Mouse (Mus musculus) macrophage (primary cell): Measurements from ENCODE around the gene Fancc. TPM values are rescaled to one million over a fixed set of nuclear protein-coding genes. Genes with fewer than 3 reads are reported as not detected.

Source experiments
- H3K27ac ChIP-seq: fragments of 350-480 bp; formaldehyde crosslinking; 2 replicates; pipeline ENCODE4 v1.9.0; 2021
- H3K36me3 ChIP-seq: fragments of 350-480 bp; formaldehyde crosslinking; 2 replicates; pipeline ENCODE4 v1.9.0; 2021; ENCODE audit errors: inconsistent target
- H3K4me3 ChIP-seq: fragments of 350-480 bp; formaldehyde crosslinking; 2 replicates; pipeline ENCODE4 v1.9.0; 2021; ENCODE audit errors: inconsistent target
- H3K79me2 ChIP-seq: fragments of 350-480 bp; formaldehyde crosslinking; 2 replicates; pipeline ENCODE4 v1.9.0; 2021; ENCODE audit errors: inconsistent target
- WGBS: methylation state at CpG from one replicate; pipeline ENCODE4 v1.1.7; 2026; ENCODE audit warnings: inconsistent platforms; ENCODE audit not compliant: missing documents; 5-methylcytosine and 5-hydroxymethylcytosine counted together
- polyA plus RNA-seq: library from polyadenylated mRNA; stranded (reverse); fragments of 250-400 nt; gene quantifications from 3 replicates; pipeline ENCODE4 v1.2.4, GENCODE M21; 2018; ENCODE audit warnings: inconsistent platforms

Gene Fancc
- polyA plus RNA-seq, 1 experiment from 2014 or later, result 1.9 TPM

DNA sequence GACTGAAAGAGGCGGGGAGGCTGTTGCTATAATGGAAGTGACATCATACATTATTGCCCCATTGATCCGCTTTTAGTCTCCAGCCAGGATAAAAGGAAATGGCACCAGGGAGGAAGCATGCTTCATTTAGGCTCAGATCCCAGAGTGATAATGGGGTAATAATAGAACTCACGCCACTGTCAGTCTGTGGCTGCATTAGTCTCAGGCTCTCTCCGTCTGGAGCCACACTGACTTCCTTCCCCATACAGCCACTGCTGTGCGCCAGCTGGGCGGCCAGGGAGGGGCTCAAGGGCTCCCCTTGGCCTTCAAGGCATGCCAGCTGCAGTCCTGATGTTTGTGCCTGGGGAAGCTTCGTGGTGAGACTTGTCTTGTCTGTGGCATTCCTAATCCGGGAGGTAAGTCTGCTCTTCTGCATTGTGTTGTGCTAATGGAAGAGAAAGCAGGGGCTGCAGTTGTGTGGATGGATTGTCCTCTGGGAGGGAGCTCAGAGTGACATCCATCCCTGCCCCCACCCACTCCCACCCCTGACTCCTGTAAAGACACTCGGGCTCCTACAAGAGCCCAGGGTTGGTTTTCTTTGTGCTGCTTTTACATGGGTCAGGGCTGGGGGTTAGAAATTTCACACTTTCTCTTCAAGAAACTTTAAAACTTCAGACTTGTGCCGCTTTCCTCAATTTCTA is 218.1 kb downstream of the Fancc start:
- 13% methylated on average over 9 of the region's 10 CpGs for WGBS
- H3K27ac ChIP-seq, result peak overlapping the region; percentile 75
- peaks cover 100% of the 10 kb centered on the region for H3K79me2 ChIP-seq
- H3K36me3 ChIP-seq, result peaks cover 34% of the 10 kb centered on the region
- no peak overlapping the region for H3K4me3 ChIP-seq

DNA sequence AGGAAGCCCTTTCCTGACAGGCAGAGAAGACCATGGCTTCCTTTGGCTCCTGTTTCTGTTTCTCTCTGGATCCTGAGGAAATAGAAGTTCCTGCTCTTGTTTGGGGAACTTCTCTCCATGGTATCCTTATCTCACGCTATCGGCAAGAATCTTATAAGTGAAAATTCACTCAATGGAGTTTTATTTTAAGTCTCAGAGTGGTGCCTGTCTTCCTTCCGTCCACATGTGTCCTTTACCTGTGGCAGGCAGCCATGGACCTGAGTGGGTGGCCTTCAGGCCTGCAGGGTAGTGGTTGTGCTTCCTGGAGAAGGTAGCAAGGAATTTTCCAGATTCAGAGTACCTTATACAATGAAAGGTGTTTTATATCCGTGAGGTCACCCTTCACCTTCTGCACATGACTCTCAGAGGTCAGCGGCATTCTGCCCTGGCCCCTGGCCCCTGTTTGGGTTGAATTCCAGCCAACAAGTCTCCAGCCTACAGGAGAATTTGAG is 218.9 kb downstream of the Fancc start:
- H3K27ac ChIP-seq, result peak overlapping the region; percentile 75
- WGBS, result 44% methylated on average over 5 of the region's 5 CpGs
- H3K36me3 ChIP-seq, result peaks cover 28% of the 10 kb centered on the region
- H3K4me3 ChIP-seq, result no peak overlapping the region
- peaks cover 100% of the 10 kb centered on the region for H3K79me2 ChIP-seq

DNA sequence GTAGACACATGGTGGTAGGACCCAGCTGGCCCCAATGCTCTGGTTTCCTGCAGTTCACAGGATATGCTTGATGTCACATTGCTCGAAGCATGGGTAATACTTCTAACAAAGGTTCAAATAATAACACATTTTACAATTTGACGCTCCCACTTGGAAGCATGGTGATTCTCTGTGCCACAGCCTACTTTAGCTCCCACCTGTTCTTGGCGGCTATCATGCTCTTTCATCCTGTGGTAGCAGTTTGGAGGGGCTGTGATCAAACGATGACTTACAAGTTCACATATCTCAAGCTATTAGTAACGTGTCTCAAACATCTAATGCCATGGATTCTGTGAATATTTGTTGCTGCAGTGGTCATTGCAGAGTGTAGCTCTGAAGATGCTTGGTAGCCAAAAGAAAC is 219.8 kb downstream of the Fancc start:
- WGBS, result 79% methylated on average over 5 of the region's 5 CpGs
- Histone ChIP-seq H3K27ac (peak overlapping the region; percentile 75; the same call in 1 of the 2 replicates), H3K4me3 (no peak overlapping the region)

DNA sequence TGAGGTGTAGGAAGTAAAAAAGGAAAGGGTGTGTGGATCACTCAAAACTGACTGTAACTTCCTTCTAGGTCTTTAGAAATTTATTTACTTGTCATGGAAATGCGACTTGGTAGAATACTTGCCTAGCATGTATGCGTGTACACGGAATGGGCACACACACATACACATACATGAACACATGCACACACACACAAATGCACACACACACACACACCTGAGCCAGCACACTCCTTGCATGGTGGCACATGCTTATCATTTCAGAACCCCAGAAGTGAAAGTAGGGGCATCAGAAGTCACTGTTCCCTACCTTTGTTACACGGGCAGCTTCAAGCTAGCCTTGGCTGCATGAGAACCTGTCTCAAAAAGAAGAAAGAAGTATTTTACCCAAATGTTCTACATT is 220.7 kb downstream of the Fancc start:
- H3K79me2 ChIP-seq, result peaks cover 100% of the 10 kb centered on the region
- no peak overlapping the region for H3K4me3 ChIP-seq
- H3K27ac ChIP-seq, result no peak overlapping the region
- peaks cover 25% of the 10 kb centered on the region; the same call in 1 of the 2 replicates for H3K36me3 ChIP-seq
- 65% methylated on average over 4 of the region's 4 CpGs for WGBS

More for the DNA sequence above, 219.8 kb downstream of the Fancc start:
- H3K36me3 ChIP-seq, result peaks cover 28% of the 10 kb centered on the region
- peaks cover 100% of the 10 kb centered on the region for H3K79me2 ChIP-seq

DNA sequence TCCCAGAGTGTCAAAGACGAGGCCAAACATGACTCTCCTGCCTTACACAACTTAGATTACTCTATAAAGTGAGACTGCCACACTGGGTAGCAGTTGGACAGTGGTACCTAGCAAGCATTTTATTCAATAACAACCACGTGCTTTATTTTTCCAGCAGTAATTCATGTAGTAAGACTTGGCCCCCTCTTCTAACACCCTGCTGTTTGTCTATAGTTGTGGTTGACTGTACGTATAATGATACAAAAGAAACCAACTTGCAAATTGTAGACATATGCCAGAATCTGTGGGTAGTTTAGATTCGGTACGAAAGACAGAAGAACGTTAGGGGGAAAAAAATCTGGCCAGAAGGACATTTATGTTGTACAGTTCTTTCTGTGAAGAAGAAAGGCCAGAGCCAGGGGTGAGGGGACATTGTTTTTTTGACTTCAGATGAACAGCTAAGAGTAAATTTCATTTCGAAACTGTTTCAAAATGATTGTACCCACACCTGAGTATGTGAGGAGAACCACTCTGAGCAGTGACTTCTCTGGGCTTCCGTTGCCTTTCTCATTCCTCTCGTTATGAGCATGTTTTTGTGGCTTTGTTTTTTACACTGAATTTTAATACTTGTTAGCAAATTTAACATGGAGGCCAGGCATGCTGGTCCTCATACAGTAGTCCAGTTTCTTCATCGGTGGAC is 222.5 kb downstream of the Fancc start:
- no peak overlapping the region for H3K27ac ChIP-seq
- no peak overlapping the region for H3K4me3 ChIP-seq
- WGBS, result 90% methylated on average over 10 of the region's 10 CpGs

DNA sequence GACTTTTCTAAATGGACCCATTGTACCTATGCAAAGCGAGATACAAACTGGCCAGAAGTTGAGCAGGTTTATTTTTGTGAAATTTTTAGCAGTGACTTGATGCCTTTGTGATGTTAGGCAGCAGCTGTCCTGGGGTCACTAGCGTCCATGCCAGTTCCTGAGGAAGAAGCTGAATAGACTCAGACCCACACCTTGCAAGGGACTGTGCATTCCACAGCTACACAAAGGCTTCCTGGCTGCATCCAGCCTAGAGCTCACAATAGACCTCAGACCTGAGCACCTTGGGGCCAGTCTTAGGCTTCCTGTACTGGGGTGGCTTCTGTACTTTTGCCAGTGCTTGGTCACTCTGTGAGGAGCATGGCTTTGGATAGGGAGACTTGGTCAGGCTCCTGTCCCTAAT is 223.2 kb downstream of the Fancc start:
- Histone ChIP-seq H3K27ac (no peak overlapping the region), H3K79me2 (peaks cover 100% of the 10 kb centered on the region), H3K4me3 (no peak overlapping the region), H3K36me3 (peaks cover 41% of the 10 kb centered on the region)
- 93% methylated on average over 2 of the region's 2 CpGs for WGBS

More for the DNA sequence above, 222.5 kb downstream of the Fancc start:
- Histone ChIP-seq H3K79me2 (peaks cover 100% of the 10 kb centered on the region), H3K36me3 (peaks cover 33% of the 10 kb centered on the region)

DNA sequence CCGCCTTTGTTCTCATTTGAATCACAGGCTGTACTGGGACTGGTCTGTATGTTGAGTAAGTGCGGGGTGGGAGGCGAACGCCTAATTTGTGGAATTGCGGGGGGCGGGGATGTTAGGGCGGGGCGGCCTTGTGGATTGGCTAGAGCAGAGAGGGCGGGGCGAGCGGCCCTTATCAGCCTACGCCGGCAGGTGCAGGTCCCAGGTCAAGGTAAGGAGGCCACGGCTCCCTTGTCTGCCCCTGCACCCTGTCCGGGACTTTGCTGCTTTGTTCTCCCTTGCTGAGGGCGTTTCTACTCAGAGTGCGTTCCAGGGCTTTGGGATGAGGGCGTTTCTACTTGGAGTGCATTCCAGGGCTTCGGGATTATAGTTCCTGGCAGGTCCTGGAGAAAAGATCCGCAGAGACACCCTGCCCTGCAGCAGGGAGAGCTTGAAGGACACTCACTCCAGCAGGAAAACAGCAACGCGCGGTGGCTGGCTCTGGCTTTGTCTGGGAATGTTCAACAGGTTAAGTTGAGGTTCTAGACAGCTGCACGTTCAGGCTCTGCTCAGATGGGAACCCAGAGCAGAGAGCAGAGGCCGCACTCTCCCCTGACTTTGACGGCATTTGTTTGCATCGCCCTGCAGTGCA is 224.4 kb downstream of the Fancc start:
- H3K4me3 ChIP-seq, result no peak overlapping the region
- H3K27ac ChIP-seq, result no peak overlapping the region
- 90% methylated on average over 27 of the region's 27 CpGs for WGBS
- H3K36me3 ChIP-seq, result peaks cover 44% of the 10 kb centered on the region
- peaks cover 100% of the 10 kb centered on the region for H3K79me2 ChIP-seq

DNA sequence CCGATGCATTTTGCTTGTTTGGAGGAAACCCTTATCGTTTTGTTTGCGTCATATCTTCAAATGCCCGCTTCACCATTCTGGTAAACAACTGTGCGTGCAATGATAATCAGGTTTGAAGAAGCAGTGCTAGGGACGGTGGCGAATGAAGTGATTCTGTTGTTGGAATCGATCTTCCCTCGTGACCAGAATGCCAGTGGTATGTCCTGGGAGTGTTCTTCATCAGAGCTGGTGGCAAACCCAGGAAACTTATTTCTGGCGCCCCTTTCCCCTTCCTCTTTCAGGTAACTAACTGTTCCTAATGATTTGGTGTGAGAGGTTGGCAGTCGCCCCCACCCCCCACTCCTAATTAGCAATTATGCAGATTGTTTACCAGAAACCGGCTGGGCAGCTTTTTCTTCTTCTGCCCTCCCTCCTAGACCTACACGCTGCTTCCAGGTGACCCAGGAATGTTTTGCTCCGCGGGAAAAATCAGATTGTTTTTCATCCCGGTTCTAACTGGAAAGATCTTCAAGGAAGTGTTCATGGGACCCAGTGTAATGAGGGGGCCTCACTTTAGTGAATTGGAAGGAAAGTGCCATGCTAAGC is 225.0 kb downstream of the Fancc start:
- peaks cover 100% of the 10 kb centered on the region for H3K79me2 ChIP-seq
- 78% methylated on average over 16 of the region's 16 CpGs for WGBS
- no peak overlapping the region for H3K4me3 ChIP-seq
- peaks cover 49% of the 10 kb centered on the region for H3K36me3 ChIP-seq
- H3K27ac ChIP-seq, result no peak overlapping the region

DNA sequence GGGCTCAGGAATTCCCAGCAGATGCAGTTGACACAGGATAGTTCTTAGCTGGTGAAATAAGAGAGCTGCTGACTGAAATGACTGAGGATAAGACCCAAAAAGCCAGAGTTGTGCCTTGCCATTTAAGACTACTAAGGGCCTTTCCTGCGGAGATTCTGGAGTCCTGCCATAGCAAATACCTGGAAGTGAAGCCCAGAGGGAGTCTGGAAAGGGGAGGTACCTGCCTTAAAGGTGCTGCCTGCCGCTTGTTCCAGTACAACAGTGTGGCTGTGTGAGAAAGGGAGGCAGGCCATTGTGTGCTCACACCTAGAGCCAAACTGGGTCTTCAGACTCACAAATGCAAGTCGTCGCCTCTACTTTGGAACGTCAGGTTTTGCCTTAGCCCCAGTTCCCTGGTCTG is 226.9 kb downstream of the Fancc start:
- Histone ChIP-seq H3K79me2 (peaks cover 100% of the 10 kb centered on the region), H3K27ac (no peak overlapping the region), H3K4me3 (no peak overlapping the region), H3K36me3 (peaks cover 59% of the 10 kb centered on the region)
- 98% methylated on average over 5 of the region's 5 CpGs for WGBS

DNA sequence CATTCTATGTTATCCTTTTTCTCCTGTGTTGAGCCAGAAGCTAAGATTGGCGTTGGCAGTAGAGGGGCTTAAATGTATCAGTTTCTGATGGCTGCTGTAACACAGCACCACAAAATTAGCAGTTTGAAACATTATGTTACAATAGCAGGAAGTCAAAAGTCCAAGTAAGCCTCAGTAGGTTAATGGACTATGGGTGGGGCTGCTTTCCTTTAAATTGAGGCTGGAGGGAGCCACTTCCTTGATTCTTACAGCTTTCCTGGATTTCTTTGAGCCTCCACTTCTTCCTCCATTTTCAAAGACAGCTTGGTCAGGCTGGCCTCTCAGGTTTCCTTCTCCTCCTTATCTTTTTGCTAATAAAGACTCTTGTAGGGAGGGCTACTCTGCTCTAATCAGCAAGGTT is 228.3 kb downstream of the Fancc start:
- peaks cover 57% of the 10 kb centered on the region for H3K36me3 ChIP-seq
- peaks cover 100% of the 10 kb centered on the region for H3K79me2 ChIP-seq
- H3K4me3 ChIP-seq, result no peak overlapping the region
- H3K27ac ChIP-seq, result no peak overlapping the region
- 100% methylated on average over 1 of the region's 1 CpGs for WGBS

DNA sequence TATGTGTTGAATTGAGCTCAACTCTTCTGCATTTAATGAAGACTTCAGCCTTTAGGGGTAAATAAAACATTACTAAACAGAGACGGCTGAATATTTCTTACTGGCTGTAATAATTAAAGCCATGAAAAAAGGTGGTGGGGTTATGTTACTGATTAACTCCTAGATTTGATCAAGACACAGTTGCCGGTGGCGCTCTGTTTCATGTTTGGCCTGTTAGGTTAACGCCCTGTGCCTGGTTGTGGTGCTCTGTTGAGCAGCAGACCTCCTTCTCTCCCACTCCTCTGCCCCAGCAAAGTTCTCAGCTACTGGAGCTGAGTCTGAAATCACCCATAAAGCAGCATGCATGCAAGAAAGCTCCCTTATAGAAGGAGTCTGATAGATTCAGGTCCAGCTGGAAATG is 228.7 kb downstream of the Fancc start:
- Histone ChIP-seq H3K79me2 (peaks cover 100% of the 10 kb centered on the region), H3K36me3 (peaks cover 60% of the 10 kb centered on the region), H3K4me3 (no peak overlapping the region), H3K27ac (no peak overlapping the region)
- WGBS, result 97% methylated on average over 4 of the region's 4 CpGs

DNA sequence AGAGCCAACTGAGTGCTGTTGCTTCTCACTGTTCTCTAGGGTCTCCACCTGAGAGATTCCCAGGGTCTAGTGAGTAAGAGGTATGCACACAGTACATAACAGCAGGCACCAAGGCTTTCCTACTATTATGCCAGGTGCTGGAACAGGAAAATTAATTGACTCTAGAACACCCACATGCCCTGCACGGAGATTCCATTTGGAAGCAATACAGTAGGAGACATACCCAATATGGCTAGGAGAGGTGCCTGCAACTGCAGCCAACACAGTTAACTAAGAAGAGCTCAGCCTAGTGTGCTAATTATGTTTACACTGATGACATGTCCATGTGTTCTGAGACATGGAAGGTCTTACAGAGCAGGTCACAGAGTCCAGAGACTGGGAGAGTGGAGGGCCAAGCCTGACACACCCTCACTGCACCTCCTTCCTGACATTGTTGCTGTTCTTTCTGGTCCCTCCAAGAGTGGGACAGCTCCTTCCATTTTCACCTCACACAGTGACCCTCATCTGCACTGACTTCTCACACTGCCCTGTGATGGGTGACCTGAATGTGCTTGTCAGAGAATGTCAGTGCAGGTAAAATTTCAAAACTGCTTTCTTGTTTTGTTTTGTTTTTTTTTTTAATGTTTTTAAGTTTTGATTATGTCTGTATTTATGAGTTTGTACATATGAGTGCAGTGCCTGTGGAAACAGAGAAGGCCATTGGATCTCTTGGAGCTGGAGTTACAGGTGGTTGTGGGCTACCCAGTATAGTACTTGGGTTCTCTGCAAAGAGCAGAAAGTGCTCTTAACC is 234.7 kb downstream of the Fancc start:
- Histone ChIP-seq H3K79me2 (peaks cover 100% of the 10 kb centered on the region), H3K27ac (no peak overlapping the region), H3K4me3 (no peak overlapping the region), H3K36me3 (peaks cover 45% of the 10 kb centered on the region; the same call in 1 of the 2 replicates)
- 100% methylated on average over 1 of the region's 1 CpGs for WGBS

DNA sequence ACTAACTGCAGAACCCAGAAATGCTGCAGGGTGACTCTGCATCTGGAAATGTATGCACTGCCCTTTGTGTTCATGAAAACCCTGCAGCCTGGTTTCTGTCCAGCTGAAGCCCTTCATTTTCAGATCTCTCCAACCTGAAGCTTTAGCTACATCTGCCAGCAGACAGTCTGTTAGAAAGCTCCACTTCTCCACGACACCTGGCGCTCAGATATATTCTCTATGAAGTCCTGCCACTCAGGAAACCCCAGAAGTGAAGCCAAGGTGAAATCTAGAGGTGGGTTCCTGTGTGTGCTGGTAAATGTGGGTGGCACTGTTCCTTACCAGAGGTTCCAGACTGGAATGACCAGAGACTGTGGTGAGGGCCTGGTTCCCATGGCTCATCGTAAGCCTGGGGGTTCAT is 235.4 kb downstream of the Fancc start:
- Histone ChIP-seq H3K27ac (no peak overlapping the region), H3K36me3 (peaks cover 42% of the 10 kb centered on the region; the same call in 1 of the 2 replicates), H3K4me3 (no peak overlapping the region), H3K79me2 (peaks cover 100% of the 10 kb centered on the region)
- WGBS, result 100% methylated on average over 3 of the region's 3 CpGs
